Mouse (Mus musculus) forebrain, embryonic 13.5 days (tissue): ENCODE measurements around the gene Adamts13. TPM values are rescaled to one million over a fixed set of nuclear protein-coding genes. Genes with fewer than 3 reads are reported as not detected.

ENCODE experiments used
- ATAC-seq: fragments of 200-750 bp; cut with Nextera tagmentation; 2 replicates; pipeline ENCODE4 v1.8.0; 2017
- H3K27ac ChIP-seq: fragments of 300-500 bp; sonication (generic); 2 replicates; pipeline ENCODE4 v1.5.1; 2015; ENCODE audit warnings: inconsistent platforms, mild to moderate bottlenecking, moderate library complexity
- H3K27me3 ChIP-seq: fragments of 300-500 bp; sonication (generic); 2 replicates; pipeline ENCODE4 v1.6.1; 2015; ENCODE audit warnings: mild to moderate bottlenecking, inconsistent platforms
- H3K36me3 ChIP-seq: fragments of 300-500 bp; sonication (generic); 2 replicates; pipeline ENCODE4 v1.6.1; 2015; ENCODE audit warnings: mild to moderate bottlenecking, inconsistent platforms; ENCODE audit not compliant: poor library complexity, severe bottlenecking
- H3K4me1 ChIP-seq: fragments of 300-500 bp; sonication (generic); 2 replicates; pipeline ENCODE4 v1.6.1; 2015; ENCODE audit warnings: inconsistent platforms
- H3K4me2 ChIP-seq: fragments of 300-500 bp; sonication (generic); 2 replicates; pipeline ENCODE4 v1.6.1; 2015; ENCODE audit warnings: inconsistent platforms, mild to moderate bottlenecking, moderate library complexity
- H3K4me3 ChIP-seq: fragments of 300-500 bp; sonication (generic); 2 replicates; pipeline ENCODE4 v1.5.1; 2015; ENCODE audit warnings: mild to moderate bottlenecking, inconsistent platforms
- H3K9ac ChIP-seq: fragments of 300-500 bp; sonication (generic); 2 replicates; pipeline ENCODE4 v1.6.1; 2015; ENCODE audit warnings: mild to moderate bottlenecking, inconsistent platforms
- H3K9me3 ChIP-seq: fragments of 300-500 bp; sonication (generic); replicated peaks from 2 replicates; pipeline ENCODE4 v1.6.1; 2016; ENCODE audit warnings: inconsistent platforms
- WGBS: fragments of 180-500 bp; shearing (Covaris S2); methylation state at CpG from one replicate; pipeline ENCODE4 v1.1.7; 2015; 5-methylcytosine and 5-hydroxymethylcytosine counted together
- polyA plus RNA-seq: library from polyadenylated mRNA; unstranded; fragments of >200 nt; fragmentation: Nextera tagmentation; extraction: Ambion mirVana; gene quantifications from 2 replicates; pipeline ENCODE4 v1.2.1, GENCODE M21; 2015

Adamts13 gene
- polyA plus RNA-seq, 1 experiment from 2014 or later = not detected

- Histone ChIP-seq H3K36me3 (no peaks in the 10 kb centered on the region), H3K27ac (no peak overlapping the region), H3K4me1 (no peaks in the 10 kb centered on the region), H3K9ac (no peak overlapping the region), H3K4me3 (no peak overlapping the region), H3K9me3 (no peaks in the 10 kb centered on the region), H3K4me2 (no peak overlapping the region), H3K27me3 (no peaks in the 10 kb centered on the region)
- 79% methylated on average over 2 of the region's 2 CpGs for WGBS
- ATAC-seq = no peak
These were observed 11.0 kb downstream of the Adamts13 start for GRCm38 (mm10) chr2:26984179-26984578.

- no peaks in the 10 kb centered on the region for H3K27me3 ChIP-seq
- no peak overlapping the region for H3K9ac ChIP-seq
- no peaks in the 10 kb centered on the region for H3K4me1 ChIP-seq
- no peaks in the 10 kb centered on the region for H3K9me3 ChIP-seq
- ATAC-seq = no peak
- no peak overlapping the region for H3K27ac ChIP-seq
- no peaks in the 10 kb centered on the region for H3K36me3 ChIP-seq
- no peak overlapping the region for H3K4me2 ChIP-seq
- WGBS = 87% methylated on average over 5 of the region's 5 CpGs
- no peak overlapping the region for H3K4me3 ChIP-seq
These were observed 11.4 kb downstream of the Adamts13 start for GRCm38 (mm10) chr2:26984640-26985039.

- Histone ChIP-seq H3K9ac (no peak overlapping the region), H3K27me3 (no peaks in the 10 kb centered on the region), H3K9me3 (no peaks in the 10 kb centered on the region), H3K27ac (no peak overlapping the region), H3K36me3 (no peaks in the 10 kb centered on the region), H3K4me1 (no peaks in the 10 kb centered on the region), H3K4me3 (no peak overlapping the region), H3K4me2 (no peak overlapping the region)
- ATAC-seq = no peak
- 83% methylated on average over 3 of the region's 3 CpGs for WGBS
These were observed 20.7 kb downstream of the Adamts13 start for GRCm38 (mm10) chr2:26993936-26994335.

- Histone ChIP-seq H3K4me1 (no peaks in the 10 kb centered on the region), H3K4me2 (no peak overlapping the region), H3K9ac (no peak overlapping the region), H3K27me3 (no peaks in the 10 kb centered on the region), H3K9me3 (no peaks in the 10 kb centered on the region), H3K27ac (no peak overlapping the region), H3K36me3 (no peaks in the 10 kb centered on the region), H3K4me3 (no peak overlapping the region)
- 86% methylated on average over 1 of the region's 1 CpGs for WGBS
- ATAC-seq = no peak
These were observed 24.3 kb downstream of the Adamts13 start for GRCm38 (mm10) chr2:26997498-26997897.

- Histone ChIP-seq H3K4me3 (no peak overlapping the region), H3K27me3 (no peaks in the 10 kb centered on the region), H3K4me1 (no peaks in the 10 kb centered on the region), H3K27ac (no peak overlapping the region), H3K9me3 (no peaks in the 10 kb centered on the region), H3K9ac (no peak overlapping the region), H3K4me2 (no peak overlapping the region), H3K36me3 (no peaks in the 10 kb centered on the region)
- WGBS = 94% methylated on average over 7 of the region's 7 CpGs
- no peak for ATAC-seq
These were observed 24.8 kb downstream of the Adamts13 start for GRCm38 (mm10) chr2:26997993-26998392.

GRCm38 (mm10) chr2:27006255-27006654 is 33.0 kb downstream of the Adamts13 start:
- H3K4me1 ChIP-seq = peaks cover 15% of the 10 kb centered on the region
- no peak overlapping the region for H3K9ac ChIP-seq
- H3K4me3 ChIP-seq = no peak overlapping the region
- ATAC-seq = no peak
- 65% methylated on average over 4 of the region's 4 CpGs for WGBS
- H3K27ac ChIP-seq = no peak overlapping the region
- no peaks in the 10 kb centered on the region for H3K9me3 ChIP-seq
- no peak overlapping the region for H3K4me2 ChIP-seq
- no peaks in the 10 kb centered on the region for H3K36me3 ChIP-seq
- no peaks in the 10 kb centered on the region for H3K27me3 ChIP-seq

GRCm38 (mm10) chr2:27007701-27008100 is 34.5 kb downstream of the Adamts13 start:
- H3K9me3 ChIP-seq = no peaks in the 10 kb centered on the region
- ATAC-seq = no peak
- no peaks in the 10 kb centered on the region for H3K27me3 ChIP-seq
- H3K4me3 ChIP-seq = no peak overlapping the region
- no peak overlapping the region for H3K4me2 ChIP-seq
- WGBS = 79% methylated on average over 7 of the region's 7 CpGs
- H3K9ac ChIP-seq = no peak overlapping the region
- no peaks in the 10 kb centered on the region for H3K36me3 ChIP-seq
- no peak overlapping the region for H3K27ac ChIP-seq
- H3K4me1 ChIP-seq = peaks cover 23% of the 10 kb centered on the region

- Histone ChIP-seq H3K4me2 (peak within 1 kb of the TSS; percentile 78), H3K4me3 (peak within 1 kb of the TSS; percentile 80), H3K27ac (peak within 1 kb of the TSS; percentile 73), H3K36me3 (peaks cover 16% of the 10 kb centered on the region), H3K9me3 (no peaks in the 10 kb centered on the region), H3K9ac (peak within 1 kb of the TSS; percentile 87), H3K27me3 (no peaks in the 10 kb centered on the region), H3K4me1 (peaks cover 23% of the 10 kb centered on the region)
- under 1% methylated on average over 42 of the region's 43 CpGs for WGBS
- ATAC-seq = peak; percentile 96
These were observed 36.6 kb downstream of the Adamts13 start, which contains the start of gene Cacfd1 for GRCm38 (mm10) chr2:27009714-27010244. Gene Cacfd1, plus strand, starts transcription at chr2:27009926.

GRCm38 (mm10) chr2:27017802-27018201 is 44.6 kb downstream of the Adamts13 start:
- no peaks in the 10 kb centered on the region for H3K27me3 ChIP-seq
- no peak overlapping the region for H3K9ac ChIP-seq
- no peak overlapping the region for H3K4me3 ChIP-seq
- peaks cover 80% of the 10 kb centered on the region for H3K36me3 ChIP-seq
- H3K27ac ChIP-seq = no peak overlapping the region
- no peaks in the 10 kb centered on the region for H3K4me1 ChIP-seq
- peak; percentile 52; the same call in 1 of the 2 replicates for ATAC-seq
- no peaks in the 10 kb centered on the region for H3K9me3 ChIP-seq
- 59% methylated on average over 5 of the region's 5 CpGs for WGBS
- no peak overlapping the region for H3K4me2 ChIP-seq

GRCm38 (mm10) chr2:27019530-27019929 is 46.3 kb downstream of the Adamts13 start:
- Histone ChIP-seq H3K9me3 (no peaks in the 10 kb centered on the region), H3K9ac (no peak overlapping the region), H3K27ac (no peak overlapping the region), H3K27me3 (no peaks in the 10 kb centered on the region), H3K4me3 (no peak overlapping the region), H3K4me1 (no peaks in the 10 kb centered on the region), H3K36me3 (peaks cover 66% of the 10 kb centered on the region), H3K4me2 (no peak overlapping the region)
- no peak for ATAC-seq
- WGBS = 96% methylated on average over 2 of the region's 2 CpGs

GRCm38 (mm10) chr2:27021103-27021502 is 47.9 kb downstream of the Adamts13 start:
- H3K4me3 ChIP-seq = no peak overlapping the region
- H3K9me3 ChIP-seq = no peaks in the 10 kb centered on the region
- H3K27ac ChIP-seq = no peak overlapping the region
- no peak overlapping the region for H3K4me2 ChIP-seq
- H3K27me3 ChIP-seq = no peaks in the 10 kb centered on the region
- no peak for ATAC-seq
- peaks cover 51% of the 10 kb centered on the region for H3K36me3 ChIP-seq
- no peak overlapping the region for H3K9ac ChIP-seq
- H3K4me1 ChIP-seq = no peaks in the 10 kb centered on the region
- whole genome bisulfite sequencing = 74% methylated on average over 1 of the region's 1 CpGs

- peaks cover 10% of the 10 kb centered on the region for H3K4me1 ChIP-seq
- no peaks in the 10 kb centered on the region for H3K9me3 ChIP-seq
- H3K4me2 ChIP-seq = no peak overlapping the region
- H3K27ac ChIP-seq = no peak overlapping the region
- no peak overlapping the region for H3K4me3 ChIP-seq
- peaks cover 5% of the 10 kb centered on the region; the same call in 1 of the 2 replicates for H3K27me3 ChIP-seq
- ATAC-seq = no peak
- H3K36me3 ChIP-seq = peaks cover 35% of the 10 kb centered on the region
- WGBS = 82% methylated on average over 6 of the region's 6 CpGs
- no peak overlapping the region for H3K9ac ChIP-seq
These were observed 49.4 kb downstream of the Adamts13 start for GRCm38 (mm10) chr2:27022612-27023011.

GRCm38 (mm10) chr2:27024136-27024535 is 50.9 kb downstream of the Adamts13 start:
- no peaks in the 10 kb centered on the region for H3K9me3 ChIP-seq
- H3K4me2 ChIP-seq = no peak overlapping the region
- peaks cover 10% of the 10 kb centered on the region for H3K27me3 ChIP-seq
- WGBS = 88% methylated on average over 14 of the region's 14 CpGs
- no peak overlapping the region for H3K4me3 ChIP-seq
- no peak overlapping the region for H3K9ac ChIP-seq
- no peak overlapping the region for H3K27ac ChIP-seq
- ATAC-seq = no peak
- peaks cover 16% of the 10 kb centered on the region for H3K4me1 ChIP-seq
- peaks cover 20% of the 10 kb centered on the region for H3K36me3 ChIP-seq
